In genomic region chr1:8282733-8283132, GRCm38 (mm10) we compare ENCODE assay signal across 16 mouse cellular contexts.
"Had no signal": no experiment of that assay in that cellular context is flagged by ENCODE, and none has a peak within 500 bp of the region (broad histone marks: within the 10 kb centered on the region; RNA-seq: fewer than 3 reads in every experiment).

No protein-coding gene starts in this region.

- H3K4me3 ChIP-seq: neural tube, embryonic 13.5 days; neural tube, embryonic 15.5 days; stomach, embryonic 15.5 days had no signal

- H3K27me3 ChIP-seq: neural tube, embryonic 13.5 days; neural tube, embryonic 15.5 days; stomach, embryonic 15.5 days had no signal

- H3K27ac ChIP-seq: neural tube, embryonic 13.5 days; neural tube, embryonic 15.5 days; stomach, embryonic 15.5 days; stomach, postnatal 0 days had no signal

- H3K4me1 ChIP-seq: neural tube, embryonic 13.5 days; neural tube, embryonic 15.5 days; stomach, embryonic 15.5 days had no signal

- H3K36me3 ChIP-seq: neural tube, embryonic 13.5 days; neural tube, embryonic 15.5 days; stomach, embryonic 15.5 days had no signal

- H3K9me3 ChIP-seq: neural tube, embryonic 13.5 days; neural tube, embryonic 15.5 days; stomach, embryonic 15.5 days had no signal

- H3K9ac ChIP-seq: neural tube, embryonic 13.5 days; neural tube, embryonic 15.5 days; stomach, embryonic 15.5 days had no signal

- DNase-seq: retina, postnatal 1 day; right cerebral cortex, adult 18-20 months; right cerebral cortex, postnatal 14 days; right cerebral cortex, postnatal 25 days; right cerebral cortex, postnatal 4 days; spleen, adult 18-20 months; thymus, adult 18-20 months; thymus, adult 2 months; thymus, postnatal 14 days; thymus, postnatal 25 days; thymus, postnatal 36 days; thymus, postnatal 4 days had no signal
